Mouse (Mus musculus) spleen, adult 2 months (tissue): ENCODE measurements at regions not wholly inside any gene's neighbourhood (a gene's known extent, or its start where the extent isn't known, plus 50 kb on each side); places are given as distances from the start of the nearest gene placed in this dataset.

Experiments used
- DNase-seq, 2 experiments: peaks; one replicate each; pipeline versions ENCODE4 v3.0.0 to v3.0.0-alpha.2; 2012 to 2021; ENCODE audit warnings: low spot score in 2 of 2, low read depth in 1 of 2
- H3K27ac ChIP-seq: fragments of 200-500 bp; 2 replicates; pipeline ENCODE4 v1.5.1; 2012; ENCODE audit warnings: low read length, inconsistent platforms; ENCODE audit not compliant: insufficient read depth
- H3K27me3 ChIP-seq: fragments of 200-500 bp; 2 replicates; pipeline ENCODE4 v1.6.1; 2012; ENCODE audit warnings: mild to moderate bottlenecking, moderate library complexity, low read length, inconsistent platforms; ENCODE audit not compliant: control insufficient read depth, insufficient read depth
- H3K36me3 ChIP-seq: fragments of 200-500 bp; 2 replicates; pipeline ENCODE4 v1.6.1; 2012; ENCODE audit warnings: mild to moderate bottlenecking, low read length, inconsistent platforms; ENCODE audit not compliant: control insufficient read depth, insufficient read depth
- H3K4me1 ChIP-seq: fragments of 200-500 bp; 2 replicates; pipeline ENCODE4 v1.6.1; 2011; ENCODE audit warnings: inconsistent platforms; ENCODE audit not compliant: control insufficient read depth, insufficient read depth, insufficient read length
- H3K4me3 ChIP-seq: fragments of 200-500 bp; 2 replicates; pipeline ENCODE4 v1.5.1; 2011; ENCODE audit warnings: mild to moderate bottlenecking, inconsistent platforms; ENCODE audit not compliant: insufficient read depth, insufficient read length; ENCODE audit errors: extremely low read depth
- CTCF ChIP-seq: fragments of 200-500 bp; IDR thresholded peaks from 2 replicates; pipeline ENCODE4 v1.5.1; 2011; ENCODE audit warnings: mild to moderate bottlenecking, inconsistent platforms; ENCODE audit not compliant: insufficient read depth, insufficient read length, insufficient replicate concordance; ENCODE audit errors: extremely low read depth
- POLR2A ChIP-seq: fragments of 200-500 bp; IDR thresholded peaks from 2 replicates; pipeline ENCODE4 v1.6.1; 2011; ENCODE audit warnings: low read depth, low read length, inconsistent platforms
- WGBS: fragments of 180-500 bp; shearing (Covaris S2); methylation state at CpG from one replicate; pipeline ENCODE4 v1.1.7; 2018; 5-methylcytosine and 5-hydroxymethylcytosine counted together

DNA sequence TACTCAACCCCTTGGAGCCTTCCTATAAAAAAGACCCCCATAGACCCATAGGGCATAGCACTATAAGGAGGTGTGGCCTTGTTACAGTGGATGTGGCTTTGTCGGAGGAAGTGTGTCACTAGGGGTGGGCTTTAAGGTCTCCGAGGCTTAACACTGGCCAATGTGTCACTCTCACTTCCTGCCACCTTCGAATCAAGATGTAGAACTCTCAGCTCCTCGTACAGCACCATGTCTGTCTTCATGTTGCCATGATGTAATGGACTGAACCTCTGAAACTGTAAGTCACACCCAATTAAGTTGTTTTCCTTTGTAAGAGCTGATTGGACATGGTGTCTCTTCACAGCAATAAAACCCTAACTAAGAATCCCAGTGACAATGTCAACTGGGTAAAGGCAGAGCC is 69.6 kb downstream of the Psmg1 start:
- WGBS, result 69% methylated on average over 4 of the region's 4 CpGs

GRCm38 (mm10) chr16:95918651-95919425 is 71.9 kb downstream of the Psmg1 start:
- no peak for TF ChIP-seq CTCF
- Histone ChIP-seq H3K27ac (no peak overlapping the region), H3K27me3 (no peaks in the 10 kb centered on the region), H3K4me1 (no peaks in the 10 kb centered on the region), H3K36me3 (no peaks in the 10 kb centered on the region), H3K4me3 (no peak overlapping the region)
- 93% methylated on average over 16 of the region's 16 CpGs for WGBS
- DNase-seq, result no peak

More for the DNA sequence above, 69.6 kb downstream of the Psmg1 start:
- DNase-seq, result no peak
- no peaks in the 10 kb centered on the region for H3K27me3 ChIP-seq
- no peak overlapping the region for H3K27ac ChIP-seq
- no peak overlapping the region for H3K4me3 ChIP-seq
- no peaks in the 10 kb centered on the region for H3K36me3 ChIP-seq
- H3K4me1 ChIP-seq, result peaks cover 3% of the 10 kb centered on the region; the same call in 1 of the 2 replicates
- TF ChIP-seq POLR2A, result no peak
- no peak for TF ChIP-seq CTCF

DNA sequence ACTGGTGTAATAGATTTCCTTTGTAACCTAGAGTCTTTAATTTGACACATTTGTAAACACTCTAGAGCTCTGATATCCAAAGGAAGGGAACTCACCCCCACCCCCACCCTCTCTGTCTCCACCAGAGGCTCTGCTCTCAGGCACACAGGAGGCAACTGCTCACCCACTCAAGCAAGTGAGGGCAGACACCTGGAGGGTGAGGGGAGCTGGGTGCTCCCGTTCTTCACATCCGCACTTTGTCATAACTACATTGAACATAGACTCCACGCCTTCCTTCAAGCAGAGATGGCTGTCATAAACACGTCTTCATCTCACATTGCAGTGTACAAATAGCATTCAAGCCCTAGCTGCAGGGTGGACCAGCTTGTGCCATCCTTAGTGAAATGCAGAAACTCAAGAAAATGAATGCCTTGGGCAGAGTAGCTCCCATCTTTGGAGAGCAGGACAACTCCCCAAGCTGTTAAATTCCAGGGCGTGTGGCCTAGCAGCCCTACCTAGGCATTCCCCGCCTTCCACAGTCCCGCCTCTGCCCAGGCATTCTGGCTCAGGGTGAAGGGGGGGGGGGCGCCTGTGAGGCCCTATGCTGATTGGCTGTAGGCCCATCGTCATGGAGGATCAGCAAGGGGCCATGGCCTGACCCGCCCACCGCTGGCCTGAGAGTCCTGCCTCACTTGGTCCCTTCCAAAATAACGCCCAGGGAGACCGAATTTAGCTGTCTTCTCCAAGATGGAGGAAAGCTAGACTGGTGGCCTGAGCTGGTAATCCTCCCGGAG is 72.9 kb downstream of the Psmg1 start:
- TF ChIP-seq CTCF (no peak), POLR2A (no peak)
- DNase-seq, result no peak
- Histone ChIP-seq H3K27me3 (no peaks in the 10 kb centered on the region), H3K4me3 (no peak overlapping the region), H3K4me1 (no peaks in the 10 kb centered on the region), H3K27ac (no peak overlapping the region), H3K36me3 (no peaks in the 10 kb centered on the region)
- WGBS, result 91% methylated on average over 14 of the region's 14 CpGs

GRCm38 (mm10) chr16:95913879-95914278 is 76.9 kb downstream of the Psmg1 start:
- Histone ChIP-seq H3K27me3 (no peaks in the 10 kb centered on the region), H3K27ac (no peak overlapping the region), H3K36me3 (no peaks in the 10 kb centered on the region), H3K4me1 (no peaks in the 10 kb centered on the region), H3K4me3 (no peak overlapping the region)
- no peak for TF ChIP-seq POLR2A
- TF ChIP-seq CTCF, result no peak
- no peak for DNase-seq
- 69% methylated on average over 5 of the region's 5 CpGs for WGBS

DNA sequence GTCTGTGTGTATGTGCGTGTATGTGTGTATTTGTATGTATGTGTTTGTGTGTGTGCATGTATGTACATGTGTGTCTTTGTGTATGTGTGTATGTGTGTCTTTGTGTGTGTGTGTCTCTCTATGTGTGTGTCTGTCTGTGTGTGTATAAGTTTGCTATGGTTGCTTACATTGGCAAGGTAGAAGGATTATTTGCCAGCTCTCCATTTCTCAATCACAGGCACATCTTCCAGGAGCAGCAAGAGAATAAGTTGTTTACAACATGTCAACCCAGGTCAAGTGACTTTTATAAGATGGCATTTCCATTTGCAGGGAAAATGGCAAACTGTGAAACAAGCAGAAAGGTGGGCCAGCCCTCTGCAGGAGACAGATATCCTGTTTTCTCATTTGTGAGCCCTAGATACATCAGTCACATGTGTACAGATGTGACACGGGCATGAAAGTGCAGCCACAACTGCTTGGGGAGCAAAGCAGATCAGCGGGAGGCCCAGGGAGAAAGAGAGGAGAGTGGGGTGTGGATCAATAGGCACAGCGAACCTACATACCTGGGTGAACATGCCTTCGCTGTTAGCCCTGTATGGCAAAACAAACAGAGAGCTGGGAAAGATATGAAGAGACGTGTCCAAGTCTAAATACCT is 86.1 kb downstream of the Psmg1 start:
- H3K4me3 ChIP-seq, result no peak overlapping the region
- H3K27me3 ChIP-seq, result no peaks in the 10 kb centered on the region
- 88% methylated on average over 6 of the region's 6 CpGs for WGBS
- H3K27ac ChIP-seq, result no peak overlapping the region
- TF ChIP-seq CTCF (no peak), POLR2A (no peak)
- DNase-seq, result no peak
- H3K4me1 ChIP-seq, result peaks cover 2% of the 10 kb centered on the region; the same call in 1 of the 2 replicates
- H3K36me3 ChIP-seq, result no peaks in the 10 kb centered on the region

- no peak for DNase-seq
- Histone ChIP-seq H3K4me1 (peaks cover 2% of the 10 kb centered on the region; the same call in 1 of the 2 replicates), H3K36me3 (no peaks in the 10 kb centered on the region), H3K27ac (no peak overlapping the region), H3K4me3 (no peak overlapping the region), H3K27me3 (no peaks in the 10 kb centered on the region)
- WGBS, result 64% methylated on average over 3 of the region's 3 CpGs
- TF ChIP-seq POLR2A, result no peak
- no peak for TF ChIP-seq CTCF
Observed at GRCm38 (mm10) chr16:95903383-95903913, 87.3 kb downstream of the Psmg1 start.

DNA sequence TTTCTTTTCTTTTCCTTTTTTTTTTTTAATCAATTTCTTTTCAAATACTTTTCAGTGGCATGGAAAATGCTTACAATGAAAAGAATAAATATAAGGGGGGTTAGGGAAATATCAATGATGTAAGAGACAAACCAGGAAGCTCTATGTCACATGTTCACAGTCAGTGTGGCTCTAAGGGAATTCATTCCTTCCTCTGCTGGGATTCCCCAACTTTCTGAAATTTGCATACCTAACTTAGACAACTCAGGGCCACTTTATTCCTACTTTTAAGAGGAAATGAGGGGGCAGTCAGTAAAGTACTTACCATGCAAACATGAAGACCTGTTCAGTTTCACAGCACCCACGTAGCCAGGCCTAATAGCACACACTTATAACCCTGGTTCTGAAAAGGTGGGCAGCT is 88.6 kb downstream of the Psmg1 start:
- Histone ChIP-seq H3K27ac (no peak overlapping the region), H3K27me3 (no peaks in the 10 kb centered on the region), H3K4me1 (peaks cover 2% of the 10 kb centered on the region; the same call in 1 of the 2 replicates), H3K4me3 (no peak overlapping the region), H3K36me3 (no peaks in the 10 kb centered on the region)
- DNase-seq, result no peak
- WGBS, result 76% methylated on average over 1 of the region's 1 CpGs
- TF ChIP-seq CTCF, result no peak
- no peak for TF ChIP-seq POLR2A
